Mouse (Mus musculus) hindbrain, embryonic 10.5 days (tissue): ENCODE measurements around the gene Enam. TPM values are rescaled to one million over a fixed set of nuclear protein-coding genes. Genes with fewer than 3 reads are reported as not detected.
"Not testable (repeated sequence)": the region's sequence is repeated elsewhere in the genome, so short reads cannot be mapped to it uniquely, and the experiment has no call there.

ENCODE experiments used
- DNase-seq: peaks from one replicate; pipeline ENCODE4 v3.0.0-alpha.2; 2017; ENCODE audit warnings: low spot score
- H3K27ac ChIP-seq: fragments of 300-500 bp; sonication (generic); 2 replicates; pipeline ENCODE4 v1.5.1; 2016; ENCODE audit warnings: mild to moderate bottlenecking, moderate library complexity
- H3K27me3 ChIP-seq: fragments of 300-500 bp; sonication (generic); 2 replicates; pipeline ENCODE4 v1.6.1; 2016; ENCODE audit warnings: mild to moderate bottlenecking; ENCODE audit not compliant: poor library complexity, insufficient read depth, severe bottlenecking
- H3K36me3 ChIP-seq: fragments of 300-500 bp; sonication (generic); 2 replicates; pipeline ENCODE4 v1.6.1; 2016; ENCODE audit warnings: mild to moderate bottlenecking, moderate library complexity
- H3K4me1 ChIP-seq: fragments of 300-500 bp; sonication (generic); replicated peaks from 2 replicates; pipeline ENCODE4 v1.6.1; 2016; ENCODE audit warnings: mild to moderate bottlenecking
- H3K4me3 ChIP-seq: fragments of 300-500 bp; sonication (generic); 2 replicates; pipeline ENCODE4 v1.5.1; 2016; ENCODE audit warnings: mild to moderate bottlenecking, moderate library complexity
- H3K9me3 ChIP-seq: fragments of 300-500 bp; sonication (generic); 2 replicates; pipeline ENCODE4 v1.6.1; 2016; ENCODE audit warnings: mild to moderate bottlenecking, moderate library complexity
- WGBS: fragments of 180-500 bp; shearing (Covaris S2); methylation state at CpG from one replicate; pipeline ENCODE4 v1.1.7; 2016; 5-methylcytosine and 5-hydroxymethylcytosine counted together
- polyA plus RNA-seq: library from polyadenylated mRNA; unstranded; fragments of >200 nt; fragmentation: Nextera tagmentation; extraction: Ambion mirVana; gene quantifications from 2 replicates; pipeline ENCODE4 v1.2.1, GENCODE M21; 2016

Enam gene
- polyA plus RNA-seq, 1 experiment from 2014 or later: not detected

GRCm38 (mm10) chr5:88540845-88541244 lies 53.1 kb downstream of the Enam start:
- no peaks in the 10 kb centered on the region for H3K36me3 ChIP-seq
- H3K4me3 ChIP-seq: no peak overlapping the region
- H3K4me1 ChIP-seq: no peaks in the 10 kb centered on the region
- H3K27ac ChIP-seq: no peak overlapping the region
- H3K27me3 ChIP-seq: no peaks in the 10 kb centered on the region
- H3K9me3 ChIP-seq: no peaks in the 10 kb centered on the region
- no peak for DNase-seq

- 62% methylated on average over 5 of the region's 5 CpGs for WGBS
- no peak for DNase-seq
- Histone ChIP-seq H3K4me1 (no peaks in the 10 kb centered on the region), H3K9me3 (no peaks in the 10 kb centered on the region), H3K27ac (no peak overlapping the region), H3K27me3 (no peaks in the 10 kb centered on the region), H3K4me3 (no peak overlapping the region), H3K36me3 (no peaks in the 10 kb centered on the region)
Measured at GRCm38 (mm10) chr5:88542651-88543282, 55.0 kb downstream of the Enam start.

DNA sequence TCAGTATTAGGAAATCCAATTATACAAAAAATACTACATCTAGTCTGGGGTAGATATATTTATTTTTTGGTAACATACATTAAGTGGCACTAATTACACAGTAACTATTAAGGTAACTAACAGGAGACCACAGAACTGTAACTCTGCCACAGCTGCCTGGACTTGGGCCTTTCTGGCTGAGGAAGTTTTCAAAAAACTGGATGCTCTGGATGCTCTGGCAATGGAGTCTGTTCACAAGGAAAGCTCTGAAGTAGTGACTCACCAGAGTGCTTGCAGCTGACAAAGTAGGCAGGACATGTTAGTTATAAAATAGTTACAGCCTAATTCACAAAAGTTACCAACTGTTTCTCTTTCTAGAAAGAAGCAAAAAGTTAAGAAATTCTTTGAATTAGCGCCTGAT lies 56.6 kb downstream of the Enam start:
- H3K4me1 ChIP-seq, H3K27me3 ChIP-seq, DNase-seq, H3K36me3 ChIP-seq, H3K27ac ChIP-seq, H3K9me3 ChIP-seq, H3K4me3 ChIP-seq: not testable (repeated sequence)
- 93% methylated on average over 1 of the region's 1 CpGs for WGBS

DNA sequence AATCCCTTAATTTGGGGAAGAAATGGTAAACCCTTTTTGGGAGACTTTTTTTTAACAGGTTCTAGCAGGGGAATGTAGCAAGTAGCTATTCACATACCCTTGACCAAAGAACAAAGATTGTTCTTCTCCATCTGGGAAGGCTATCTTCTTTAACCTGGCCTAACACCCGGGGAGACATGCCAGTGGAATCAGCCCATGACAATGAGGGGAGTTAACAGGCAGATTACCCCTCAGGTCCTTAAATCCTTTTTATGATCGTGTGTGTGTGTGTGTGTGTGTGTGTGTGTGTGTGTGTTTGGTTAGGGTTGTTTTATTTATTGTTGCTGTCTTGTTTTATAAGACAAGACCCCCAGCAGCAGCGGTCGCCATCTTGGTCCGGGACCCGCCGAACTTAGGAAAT lies 57.8 kb downstream of the Enam start:
- 82% methylated on average over 7 of the region's 7 CpGs for WGBS
- no peaks in the 10 kb centered on the region for H3K27me3 ChIP-seq

GRCm38 (mm10) chr5:88553271-88554085 lies 65.7 kb downstream of the Enam start:
- WGBS: 9% methylated on average over 29 of the region's 29 CpGs
- no peak for DNase-seq
- Histone ChIP-seq H3K4me3 (peak overlapping the region; percentile 91), H3K9me3 (no peaks in the 10 kb centered on the region), H3K36me3 (peaks cover 25% of the 10 kb centered on the region), H3K27me3 (no peaks in the 10 kb centered on the region), H3K4me1 (peaks cover 22% of the 10 kb centered on the region), H3K27ac (peak overlapping the region; percentile 94)

More for the DNA sequence above, 57.8 kb downstream of the Enam start:
- Histone ChIP-seq H3K4me1 (no peaks in the 10 kb centered on the region), H3K27ac (no peak overlapping the region), H3K9me3 (no peaks in the 10 kb centered on the region), H3K4me3 (no peak overlapping the region), H3K36me3 (no peaks in the 10 kb centered on the region)
- no peak for DNase-seq

GRCm38 (mm10) chr5:88554086-88554886 lies 66.5 kb downstream of the Enam start, which contains the start of gene Utp3:
Gene Utp3, plus strand, starts transcription at chr5:88554462.
- Histone ChIP-seq H3K27me3 (no peaks in the 10 kb centered on the region), H3K4me1 (peaks cover 22% of the 10 kb centered on the region), H3K27ac (peak within 1 kb of the TSS; percentile 94), H3K4me3 (peak within 1 kb of the TSS; percentile 91), H3K36me3 (peaks cover 25% of the 10 kb centered on the region), H3K9me3 (no peaks in the 10 kb centered on the region)
- DNase-seq: peak; percentile 96
- WGBS: under 1% methylated on average over 76 of the region's 76 CpGs

Other genes starting within 250 kb of the Enam start
- gene Gm7714, start 219.1 kb upstream of the Enam start, polyA plus RNA-seq: not detected in 2 replicates
- gene Prol1, start 170.7 kb upstream of the Enam start, polyA plus RNA-seq: not detected in 2 replicates
- not detected in 2 replicates for gene Amtn, start 111.9 kb upstream of the Enam start, polyA plus RNA-seq
- gene Ambn, start 32.0 kb upstream of the Enam start, polyA plus RNA-seq: not detected in 2 replicates
- gene Jchain, start 39.9 kb downstream of the Enam start, polyA plus RNA-seq: 0.34 TPM in 1 of 2 replicates, not detected in the other
- gene Utp3, start 66.5 kb downstream of the Enam start, polyA plus RNA-seq: 48.2 and 73.7 TPM in 2 replicates
- gene Rufy3, start 77.1 kb downstream of the Enam start, polyA plus RNA-seq: 50.6 and 103 TPM in 2 replicates
- gene Grsf1, start 188.2 kb downstream of the Enam start, polyA plus RNA-seq: 76.0 and 81.2 TPM in 2 replicates
- gene Mob1b, start 232.9 kb downstream of the Enam start, polyA plus RNA-seq: 10.8 TPM in 2 replicates